Mouse (Mus musculus) kidney, embryonic 15.5 days (tissue): ENCODE measurements around the gene Ano2. TPM values are rescaled to one million over a fixed set of nuclear protein-coding genes. Genes with fewer than 3 reads are reported as not detected.

Experiments used
- ATAC-seq: fragments of 200-750 bp; cut with Nextera tagmentation; replicated peaks from 2 replicates; pipeline ENCODE4 v1.8.0; 2017; ENCODE audit warnings: moderate TSS enrichment; ENCODE audit not compliant: low FRiP score
- H3K27ac ChIP-seq: fragments of 300-500 bp; sonication (generic); 2 replicates; pipeline ENCODE4 v1.5.1; 2015; ENCODE audit warnings: mild to moderate bottlenecking, inconsistent platforms
- H3K27me3 ChIP-seq: fragments of 300-500 bp; sonication (generic); 2 replicates; pipeline ENCODE4 v1.6.1; 2015; ENCODE audit warnings: inconsistent platforms
- H3K36me3 ChIP-seq: fragments of 300-500 bp; sonication (generic); 2 replicates; pipeline ENCODE4 v1.6.1; 2015; ENCODE audit warnings: inconsistent platforms
- H3K4me1 ChIP-seq: fragments of 300-500 bp; sonication (generic); 2 replicates; pipeline ENCODE4 v1.6.1; 2015; ENCODE audit warnings: inconsistent platforms
- H3K4me2 ChIP-seq: fragments of 300-500 bp; sonication (generic); 2 replicates; pipeline ENCODE4 v1.6.1; 2015; ENCODE audit warnings: moderate library complexity, mild to moderate bottlenecking, inconsistent platforms
- H3K4me3 ChIP-seq: fragments of 300-500 bp; sonication (generic); replicated peaks from 2 replicates; pipeline ENCODE4 v1.5.1; 2015; ENCODE audit warnings: mild to moderate bottlenecking, inconsistent platforms
- H3K9ac ChIP-seq: fragments of 300-500 bp; sonication (generic); 2 replicates; pipeline ENCODE4 v1.6.1; 2015; ENCODE audit warnings: mild to moderate bottlenecking, inconsistent platforms
- H3K9me3 ChIP-seq: fragments of 300-500 bp; sonication (generic); replicated peaks from 2 replicates; pipeline ENCODE4 v1.6.1; 2016; ENCODE audit warnings: inconsistent platforms
- whole genome bisulfite sequencing: fragments of 180-500 bp; shearing (Covaris S2); methylation state at CpG from one replicate; pipeline ENCODE4 v1.1.7; 2015; ENCODE audit warnings: mixed read lengths; 5-methylcytosine and 5-hydroxymethylcytosine counted together
- polyA plus RNA-seq: library from polyadenylated mRNA; unstranded; fragments of >200 nt; fragmentation: Nextera tagmentation; extraction: Ambion mirVana; gene quantifications from 2 replicates; pipeline ENCODE4 v1.2.1, GENCODE M21; 2015

The Ano2 gene
- polyA plus RNA-seq: 0.31 and 0.48 TPM in 2 replicates

DNA sequence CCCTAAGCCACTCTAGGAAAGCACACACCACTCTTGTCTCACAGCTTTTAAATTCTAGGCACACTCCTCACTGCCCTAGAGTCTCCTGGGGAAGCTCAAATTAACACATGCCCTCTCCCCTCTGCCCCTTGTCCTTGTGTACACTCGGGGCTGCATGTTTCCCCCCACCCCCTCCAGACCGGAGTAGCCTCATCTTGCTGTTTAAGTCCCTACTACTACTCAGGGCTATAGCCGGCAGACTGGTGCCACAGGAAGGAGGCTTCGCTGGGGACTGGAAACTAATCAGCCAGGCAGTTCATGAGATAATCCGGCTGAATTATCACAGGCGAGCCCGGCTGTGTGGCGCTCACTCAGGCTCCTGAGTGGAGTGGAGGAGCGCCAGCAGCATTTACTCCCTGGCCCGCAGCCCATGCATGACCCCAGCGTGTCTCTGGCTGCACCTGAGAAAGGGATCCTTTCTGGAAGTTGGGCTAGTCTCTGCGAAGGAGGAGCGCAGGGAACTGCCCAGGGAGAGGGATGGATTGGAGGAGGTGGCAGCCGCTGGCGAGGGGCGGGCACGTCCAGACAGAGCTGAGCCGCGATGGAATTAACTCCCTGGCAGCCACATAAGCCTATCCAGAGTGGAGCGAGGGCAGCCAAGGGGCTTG lies at the start of gene Ano2:
Gene Ano2 (plus strand): TSS at position 363 of the 647 bp plus-strand sequence.
- no peaks in the 10 kb centered on the region for H3K36me3 ChIP-seq
- peaks cover 19% of the 10 kb centered on the region for H3K27me3 ChIP-seq
- H3K27ac ChIP-seq: no peak within 1 kb of the TSS
- peak; percentile 76 for ATAC-seq
- peak within 1 kb of the TSS; percentile 31 for H3K4me3 ChIP-seq
- H3K4me1 ChIP-seq: peaks cover 13% of the 10 kb centered on the region
- no peaks in the 10 kb centered on the region for H3K9me3 ChIP-seq
- H3K4me2 ChIP-seq: peak within 1 kb of the TSS; percentile 68
- 1% methylated on average over 20 of the region's 20 CpGs for WGBS
- peak within 1 kb of the TSS; percentile 6; the same call in 1 of the 2 replicates for H3K9ac ChIP-seq

DNA sequence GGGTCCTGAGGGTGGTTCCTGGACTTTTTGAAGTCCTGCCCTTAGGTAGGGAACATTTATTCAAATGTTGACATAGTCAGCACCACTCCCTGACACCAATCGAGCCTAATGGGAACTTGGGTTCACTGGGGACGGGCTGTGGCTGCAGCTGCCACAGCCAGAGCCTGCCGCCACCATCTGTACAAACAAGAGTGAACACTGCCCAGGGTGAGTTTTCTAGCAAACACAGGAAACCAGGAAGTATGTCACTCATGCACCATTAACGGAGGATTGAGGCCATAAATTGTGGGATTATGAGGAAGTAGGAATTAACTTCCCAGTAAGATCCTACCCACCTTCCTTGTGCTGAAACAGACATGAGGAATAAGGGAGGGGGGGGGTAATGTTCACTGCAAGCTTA lies 49.7 kb upstream of the Ano2 start:
- WGBS: 39% methylated on average over 4 of the region's 4 CpGs
- no peak for ATAC-seq

DNA sequence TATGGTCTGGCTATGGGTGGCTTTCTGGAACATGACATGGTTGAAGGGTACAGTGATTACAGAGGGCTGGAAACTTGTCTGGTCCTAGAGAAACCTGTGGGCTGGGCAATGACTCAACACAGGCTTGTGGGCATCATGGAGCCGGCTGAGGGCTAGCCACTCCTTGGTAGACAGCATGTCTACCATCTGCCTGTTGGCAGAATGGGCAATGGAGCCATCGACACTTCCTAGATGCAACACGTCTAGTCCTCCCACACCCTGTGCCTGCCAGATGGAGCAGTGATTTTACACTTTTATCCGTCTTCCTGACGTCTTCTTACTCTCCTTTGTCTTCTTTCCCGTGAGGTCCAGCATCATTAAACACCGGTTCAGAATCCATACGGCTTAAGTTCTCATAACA lies 49.1 kb upstream of the Ano2 start:
- Histone ChIP-seq H3K27ac (no peak overlapping the region), H3K4me2 (no peak overlapping the region), H3K4me1 (no peaks in the 10 kb centered on the region), H3K36me3 (no peaks in the 10 kb centered on the region), H3K9me3 (no peaks in the 10 kb centered on the region), H3K27me3 (no peaks in the 10 kb centered on the region), H3K9ac (no peak overlapping the region), H3K4me3 (no peak overlapping the region)
- no peak for ATAC-seq
- WGBS: 80% methylated on average over 8 of the region's 8 CpGs

More for the DNA sequence above, 49.7 kb upstream of the Ano2 start:
- no peaks in the 10 kb centered on the region for H3K4me1 ChIP-seq
- no peak overlapping the region for H3K27ac ChIP-seq
- H3K4me3 ChIP-seq: no peak overlapping the region
- H3K27me3 ChIP-seq: no peaks in the 10 kb centered on the region
- no peaks in the 10 kb centered on the region for H3K9me3 ChIP-seq
- no peaks in the 10 kb centered on the region for H3K36me3 ChIP-seq
- no peak overlapping the region for H3K9ac ChIP-seq
- no peak overlapping the region for H3K4me2 ChIP-seq

DNA sequence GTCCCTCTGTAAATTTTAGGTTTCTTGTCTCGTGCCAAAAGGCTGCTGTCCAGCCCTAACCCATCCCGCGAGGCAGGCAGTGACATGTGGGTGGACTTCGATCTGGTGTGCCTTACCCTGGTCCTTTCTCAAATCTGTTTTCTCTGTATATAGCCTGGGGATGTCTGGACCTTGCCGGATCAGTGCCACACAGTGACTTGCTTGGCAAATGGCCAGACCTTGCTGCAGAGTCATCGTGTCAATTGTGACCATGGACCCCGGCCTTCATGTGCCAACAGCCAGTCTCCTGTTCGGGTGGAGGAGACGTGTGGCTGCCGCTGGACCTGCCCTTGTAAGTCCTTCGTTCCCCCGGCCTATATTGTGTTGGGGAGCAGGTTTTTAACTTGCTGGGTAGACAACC lies 41.3 kb upstream of the Ano2 start:
- 78% methylated on average over 12 of the region's 12 CpGs for WGBS
- Histone ChIP-seq H3K36me3 (no peaks in the 10 kb centered on the region), H3K9me3 (no peaks in the 10 kb centered on the region), H3K27ac (no peak overlapping the region), H3K4me3 (no peak overlapping the region), H3K4me1 (no peaks in the 10 kb centered on the region), H3K4me2 (no peak overlapping the region), H3K9ac (no peak overlapping the region), H3K27me3 (no peaks in the 10 kb centered on the region)
- no peak for ATAC-seq

DNA sequence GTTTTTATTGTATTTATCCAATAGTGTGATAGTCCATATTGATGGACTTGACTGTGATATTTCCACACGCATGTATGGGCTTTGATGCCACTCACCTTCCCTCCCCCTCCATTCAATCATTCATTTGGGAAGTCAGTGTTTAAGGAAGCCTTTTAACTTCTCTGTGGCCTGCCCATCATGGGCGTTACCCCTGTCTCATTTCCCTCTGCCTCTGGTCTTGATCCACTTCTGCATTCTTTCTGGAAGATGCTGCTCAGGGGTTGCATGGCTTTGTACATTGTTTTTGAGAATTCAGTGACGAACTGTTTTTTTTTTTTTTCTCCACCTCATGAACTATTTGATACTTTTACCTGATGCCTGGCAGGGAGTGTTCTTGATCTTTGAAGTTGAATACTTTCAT lies 38.9 kb upstream of the Ano2 start:
- no peak overlapping the region for H3K9ac ChIP-seq
- H3K4me3 ChIP-seq: no peak overlapping the region
- WGBS: 79% methylated on average over 3 of the region's 3 CpGs
- ATAC-seq: no peak
- H3K27ac ChIP-seq: no peak overlapping the region
- H3K9me3 ChIP-seq: no peaks in the 10 kb centered on the region
- no peak overlapping the region for H3K4me2 ChIP-seq
- no peaks in the 10 kb centered on the region for H3K36me3 ChIP-seq
- H3K4me1 ChIP-seq: no peaks in the 10 kb centered on the region
- no peaks in the 10 kb centered on the region for H3K27me3 ChIP-seq

DNA sequence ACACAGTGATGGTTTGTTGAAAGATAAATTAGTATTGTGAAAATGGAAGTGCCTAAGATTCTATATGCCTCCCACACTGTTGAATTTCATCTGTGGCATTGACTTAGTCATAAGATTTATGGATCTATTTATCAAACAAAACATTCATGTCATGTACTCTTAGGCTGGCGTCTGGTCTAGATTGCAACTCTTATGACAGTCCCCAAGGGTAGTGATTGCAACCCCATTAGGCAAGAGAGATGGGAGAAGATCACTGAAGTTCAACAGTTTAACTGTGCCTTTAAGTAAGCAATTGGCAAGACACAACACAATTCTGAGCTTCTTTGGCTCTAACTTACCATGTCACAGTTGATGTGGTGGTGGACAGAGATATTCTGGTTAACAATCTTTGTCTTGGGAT lies 36.8 kb upstream of the Ano2 start:
- H3K9ac ChIP-seq: no peak overlapping the region
- H3K36me3 ChIP-seq: no peaks in the 10 kb centered on the region
- no peaks in the 10 kb centered on the region for H3K27me3 ChIP-seq

DNA sequence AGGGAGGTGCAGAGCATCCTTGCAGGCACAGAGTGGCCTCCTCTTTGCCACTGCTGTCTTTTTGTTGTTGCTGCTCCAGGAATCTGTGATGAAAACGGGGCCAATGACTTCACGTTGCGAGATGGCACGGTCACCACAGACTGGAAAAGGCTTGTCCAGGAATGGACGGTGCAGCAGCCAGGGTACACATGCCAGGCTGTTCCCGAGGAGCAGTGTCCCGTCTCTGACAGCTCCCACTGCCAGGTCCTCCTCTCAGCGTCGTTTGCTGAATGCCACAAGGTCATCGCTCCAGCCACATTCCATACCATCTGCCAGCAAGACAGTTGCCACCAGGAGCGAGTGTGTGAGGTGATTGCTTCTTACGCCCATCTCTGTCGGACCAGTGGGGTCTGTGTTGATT lies 33.3 kb upstream of the Ano2 start:
- no peak for ATAC-seq
- Histone ChIP-seq H3K27me3 (no peaks in the 10 kb centered on the region), H3K9ac (no peak overlapping the region), H3K27ac (no peak overlapping the region), H3K9me3 (no peaks in the 10 kb centered on the region), H3K4me2 (no peak overlapping the region), H3K4me3 (no peak overlapping the region), H3K4me1 (0 out of 2 replicates have a peak, but pooled peaks cover 2% of the 10 kb centered on the region), H3K36me3 (no peaks in the 10 kb centered on the region)
- 84% methylated on average over 13 of the region's 13 CpGs for WGBS

More for the DNA sequence above, 36.8 kb upstream of the Ano2 start:
- Histone ChIP-seq H3K4me2 (no peak overlapping the region), H3K4me1 (no peaks in the 10 kb centered on the region), H3K9me3 (no peaks in the 10 kb centered on the region), H3K4me3 (no peak overlapping the region), H3K27ac (no peak overlapping the region)
- ATAC-seq: no peak
- 37% methylated on average over 1 of the region's 1 CpGs for WGBS

DNA sequence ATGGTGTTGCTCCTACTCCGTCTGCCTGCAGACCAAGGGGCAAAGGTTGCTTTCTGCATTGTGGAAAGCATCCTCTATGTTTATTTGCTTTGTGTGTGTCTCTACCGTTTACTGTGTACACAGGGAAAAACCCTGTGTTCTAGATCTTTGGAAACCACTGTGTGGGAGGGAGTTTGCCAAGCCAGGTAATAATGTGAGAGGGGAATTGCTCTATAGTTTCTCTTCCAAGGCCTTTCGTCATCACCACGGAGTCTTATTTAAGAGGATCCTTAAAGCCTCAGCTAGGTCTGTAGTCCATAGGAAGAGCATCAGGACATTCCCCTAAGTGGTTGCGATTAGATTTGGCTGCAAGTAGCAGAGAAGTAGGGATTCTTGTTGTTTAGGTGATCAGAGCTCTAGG lies 32.3 kb upstream of the Ano2 start:
- Histone ChIP-seq H3K4me2 (no peak overlapping the region), H3K36me3 (no peaks in the 10 kb centered on the region), H3K27ac (no peak overlapping the region), H3K4me1 (0 out of 2 replicates have a peak, but pooled peaks cover 2% of the 10 kb centered on the region), H3K9ac (no peak overlapping the region), H3K4me3 (no peak overlapping the region), H3K9me3 (no peaks in the 10 kb centered on the region), H3K27me3 (no peaks in the 10 kb centered on the region)
- WGBS: 81% methylated on average over 5 of the region's 5 CpGs
- no peak for ATAC-seq

DNA sequence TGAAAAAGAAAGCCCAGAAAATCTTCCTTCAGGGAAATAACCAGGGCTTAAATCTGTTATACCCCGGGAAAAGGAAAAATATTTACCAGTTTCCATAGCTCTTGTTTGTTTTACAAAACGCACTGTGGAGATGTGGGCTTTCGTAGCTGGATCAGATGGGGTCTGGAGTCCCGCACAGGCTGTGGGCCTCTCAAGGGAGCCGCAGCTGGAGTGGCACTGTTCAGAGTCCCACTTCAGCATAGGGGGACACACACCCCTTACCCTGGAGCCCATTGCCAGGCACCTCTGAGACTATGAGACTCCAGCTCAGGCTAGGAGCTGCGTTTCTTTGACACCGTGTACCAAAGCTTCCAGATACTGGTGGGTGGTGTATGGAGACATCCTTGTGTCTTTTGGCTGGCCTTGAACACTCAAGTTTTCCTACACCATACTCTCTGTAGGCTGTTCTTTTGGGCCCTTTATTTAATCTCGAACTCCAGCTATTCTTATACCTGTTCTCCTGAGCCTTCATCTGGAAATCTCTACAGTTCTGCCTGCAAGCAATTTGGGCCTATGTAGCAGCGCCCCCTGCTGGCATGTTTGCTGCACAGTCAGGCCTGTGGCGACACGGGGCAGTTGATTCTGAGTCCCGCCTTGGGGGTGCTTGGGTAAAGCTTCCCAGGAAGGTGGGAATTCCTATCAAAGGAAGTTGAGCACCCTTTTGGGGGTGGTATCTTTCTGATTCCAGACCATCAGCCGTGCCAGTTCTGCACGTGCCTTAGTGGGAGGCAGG lies 28.9 kb upstream of the Ano2 start:
- H3K9me3 ChIP-seq: no peaks in the 10 kb centered on the region
- H3K27ac ChIP-seq: no peak overlapping the region
- no peak overlapping the region for H3K4me3 ChIP-seq
- 0 out of 2 replicates have a peak, but pooled peaks cover 2% of the 10 kb centered on the region for H3K4me1 ChIP-seq
- H3K27me3 ChIP-seq: no peaks in the 10 kb centered on the region
- H3K9ac ChIP-seq: no peak overlapping the region
- WGBS: 48% methylated on average over 14 of the region's 14 CpGs
- no peak for ATAC-seq
- no peaks in the 10 kb centered on the region for H3K36me3 ChIP-seq
- no peak overlapping the region for H3K4me2 ChIP-seq

DNA sequence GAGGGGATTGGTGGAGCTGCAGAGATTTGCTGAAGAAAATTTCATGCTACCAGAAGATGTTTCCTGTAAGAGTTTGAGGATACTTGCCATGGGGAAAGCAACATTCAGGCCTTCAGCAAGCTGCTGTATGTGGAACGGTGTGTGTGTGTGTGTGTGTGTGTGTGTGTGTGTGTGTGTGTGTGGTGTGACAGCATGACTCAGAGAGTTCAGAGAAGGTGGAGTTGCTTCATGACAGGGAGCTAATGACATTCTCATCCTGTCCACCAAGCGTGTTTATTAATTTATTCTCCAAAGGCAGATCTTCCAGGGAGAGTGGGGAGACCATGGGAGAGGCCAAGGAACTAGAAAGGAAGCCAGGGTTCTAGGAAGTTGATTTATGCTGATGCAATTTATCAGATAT lies 26.3 kb upstream of the Ano2 start:
- Histone ChIP-seq H3K4me1 (0 out of 2 replicates have a peak, but pooled peaks cover 2% of the 10 kb centered on the region), H3K36me3 (no peaks in the 10 kb centered on the region), H3K27me3 (no peaks in the 10 kb centered on the region), H3K9ac (no peak overlapping the region), H3K9me3 (no peaks in the 10 kb centered on the region), H3K27ac (no peak overlapping the region), H3K4me2 (no peak overlapping the region), H3K4me3 (no peak overlapping the region)
- ATAC-seq: no peak
- 66% methylated on average over 2 of the region's 2 CpGs for WGBS

DNA sequence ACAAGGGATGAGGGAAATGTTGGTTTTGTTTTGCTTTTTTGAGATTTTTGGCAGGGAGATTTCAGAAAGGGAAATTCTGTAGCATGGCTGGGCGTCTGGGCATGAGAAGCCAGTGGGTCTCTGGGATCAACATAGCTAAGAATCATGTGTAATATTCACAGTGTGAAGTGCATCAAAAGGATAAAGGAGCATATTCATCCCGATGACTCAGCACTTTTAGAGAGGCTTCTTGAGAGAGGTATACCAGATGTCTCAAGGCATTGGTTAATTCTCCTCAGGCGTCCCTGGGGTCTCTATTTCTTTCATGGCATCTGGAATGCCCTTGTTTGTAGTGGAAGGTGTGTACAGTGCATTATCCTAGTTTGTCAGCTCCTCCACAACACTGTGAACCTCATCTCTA lies 18.4 kb upstream of the Ano2 start:
- Histone ChIP-seq H3K27ac (no peak overlapping the region), H3K27me3 (no peaks in the 10 kb centered on the region), H3K4me2 (no peak overlapping the region), H3K9ac (no peak overlapping the region), H3K36me3 (no peaks in the 10 kb centered on the region), H3K4me3 (no peak overlapping the region), H3K4me1 (no peaks in the 10 kb centered on the region), H3K9me3 (no peaks in the 10 kb centered on the region)
- ATAC-seq: no peak
- 91% methylated on average over 3 of the region's 3 CpGs for WGBS

DNA sequence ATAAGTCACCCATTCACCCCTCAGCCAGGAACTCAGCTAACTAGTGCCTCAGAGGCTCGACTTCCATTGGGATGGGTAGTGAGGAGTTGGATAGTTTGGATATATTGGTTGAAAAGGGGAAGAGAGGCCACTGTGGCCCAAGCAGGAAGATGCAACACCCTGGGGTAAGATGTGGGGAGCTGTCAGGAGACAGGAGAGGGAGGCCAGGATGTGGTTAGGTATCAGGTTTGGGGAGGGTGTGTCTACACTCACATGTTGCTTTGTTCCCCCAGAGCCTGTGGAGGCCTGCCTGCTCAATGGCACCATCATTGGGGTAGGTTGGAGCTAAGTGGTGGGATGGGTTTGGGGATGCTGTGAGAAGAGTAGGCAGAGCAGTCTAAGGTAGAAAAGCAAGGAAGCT lies 11.7 kb upstream of the Ano2 start:
- no peaks in the 10 kb centered on the region for H3K27me3 ChIP-seq
- no peaks in the 10 kb centered on the region for H3K9me3 ChIP-seq
- no peak overlapping the region for H3K4me3 ChIP-seq
- no peak for ATAC-seq
- no peaks in the 10 kb centered on the region for H3K36me3 ChIP-seq
- WGBS: 82% methylated on average over 1 of the region's 1 CpGs
- peaks cover 13% of the 10 kb centered on the region for H3K4me1 ChIP-seq
- H3K9ac ChIP-seq: no peak overlapping the region
- no peak overlapping the region for H3K27ac ChIP-seq
- H3K4me2 ChIP-seq: no peak overlapping the region
